Mouse (Mus musculus) skeletal muscle tissue, postnatal 0 days (tissue): ENCODE data around the gene Gm21943. TPM values are rescaled to one million over a fixed set of nuclear protein-coding genes. Genes with fewer than 3 reads are reported as not detected.

Experiments used
- polyA plus RNA-seq: library from polyadenylated mRNA; unstranded; fragments of >200 nt; fragmentation: Nextera tagmentation; extraction: Ambion mirVana; gene quantifications from 2 replicates; pipeline ENCODE4 v1.2.1, GENCODE M21; 2015

The Gm21943 gene
- polyA plus RNA-seq = not detected in 2 replicates

DNA sequence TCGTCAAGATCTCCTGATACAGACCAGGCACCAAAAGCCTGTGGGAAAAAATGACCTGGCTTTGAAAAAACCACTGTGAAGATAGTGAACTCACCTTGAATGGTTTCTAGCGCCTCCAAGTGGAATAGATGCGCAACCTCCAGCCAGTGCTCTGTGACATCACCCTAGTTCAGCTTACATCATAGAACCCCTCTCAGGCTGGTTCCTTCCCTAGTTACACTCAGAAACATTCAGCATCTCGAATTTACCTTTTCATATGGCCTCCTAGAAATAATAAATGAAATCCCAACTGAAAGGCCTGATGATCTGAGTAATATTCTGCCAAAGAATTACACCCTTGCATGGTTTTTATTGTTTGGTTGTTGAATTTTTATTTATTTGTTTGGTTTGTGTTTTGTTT lies at the start of gene Gm21943:
TSS of gene Gm21943 (minus strand) at position 101 of the 400 bp plus-strand sequence.

Other genes with a start within 250 kb of the Gm21943 start
- not detected in 2 replicates for gene Gm28961, start 172.0 kb upstream of the Gm21943 start, polyA plus RNA-seq